ENCODE assay signal across 27 mouse cellular contexts in the genomic region with DNA sequence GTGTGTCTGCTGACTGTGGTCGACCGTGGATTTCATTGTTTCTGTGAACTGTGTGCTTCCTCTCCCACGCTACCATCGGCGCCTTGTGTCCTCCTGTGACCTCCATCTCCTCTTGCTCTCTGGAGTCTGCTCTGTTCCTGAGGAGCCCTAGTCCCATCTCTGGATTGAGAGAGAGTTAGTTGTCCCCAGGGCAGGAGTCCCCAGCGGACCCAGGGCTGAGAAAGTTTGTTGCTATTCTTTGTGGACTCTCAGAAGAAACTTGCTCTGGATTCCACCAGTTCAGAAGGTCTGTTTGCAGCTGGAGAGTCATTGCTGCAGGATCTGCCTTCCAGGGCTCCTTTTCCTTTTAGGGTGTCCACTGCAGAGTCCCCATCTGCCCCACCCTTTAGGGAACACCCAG. TPM values are rescaled to one million over a fixed set of nuclear protein-coding genes. Genes with fewer than 3 reads are reported as not detected.
DNase-seq lines count a peak whose midpoint lies in the region; ATAC-seq and TF ChIP-seq lines count a peak whose summit lies in the region.
"Had no signal": no experiment of that assay in that cellular context is flagged by ENCODE, and none has a peak within 500 bp of the region (broad histone marks: within the 10 kb centered on the region; RNA-seq: fewer than 3 reads in every experiment).

No protein-coding gene starts in this region.

- no peaks in the 10 kb centered on the region for H3K79me2 ChIP-seq in heart, adult 2 months (replicated peaks; ENCODE audit: control insufficient read depth, insufficient read depth, low read length)

- H3K4me2 ChIP-seq in kidney, embryonic 14.5 days (replicated peaks; ENCODE audit: low read depth, low read length) = no peak overlapping the region
- H3K4me2 ChIP-seq in stomach, embryonic 16.5 days (ENCODE audit: low read depth, low read length) = no peak overlapping the region
- H3K4me2 ChIP-seq: embryonic facial prominence, embryonic 13.5 days; embryonic facial prominence, embryonic 15.5 days; forebrain, embryonic 12.5 days had no signal

- TF ChIP-seq CTCF in heart, adult 2 months (IDR thresholded peaks at IDR 0.05) = no peak
- no peak for TF ChIP-seq CTCF in kidney, adult 2 months (conservative IDR thresholded peaks at IDR 0.05; ENCODE audit: insufficient read depth, insufficient read length, low read depth, low read length)
- no peak for TF ChIP-seq CTCF in small intestine, adult 2 months (IDR thresholded peaks at IDR 0.05; ENCODE audit: extremely low read depth, insufficient read length, insufficient replicate concordance, low read depth, low read length)

- H3K27ac ChIP-seq in heart, adult 2 months = no peak overlapping the region
- peak overlapping the region; percentile 24; the same call in 1 of the 2 replicates for H3K27ac ChIP-seq in kidney, adult 2 months (ENCODE audit: insufficient read depth, low read depth, low read length)
- no peak overlapping the region for H3K27ac ChIP-seq in kidney, embryonic 14.5 days (ENCODE audit: low read depth, low read length)
- H3K27ac ChIP-seq in small intestine, adult 2 months (ENCODE audit: insufficient read depth, low read depth, low read length) = peak overlapping the region; percentile 46
- no peak overlapping the region for H3K27ac ChIP-seq in stomach, embryonic 16.5 days (ENCODE audit: low read length)
- H3K27ac ChIP-seq: embryonic facial prominence, embryonic 13.5 days; embryonic facial prominence, embryonic 15.5 days; forebrain, embryonic 10.5 days; forebrain, embryonic 12.5 days had no signal

- TF ChIP-seq EP300 in heart, adult 2 months (IDR thresholded peaks at IDR 0.05; ENCODE audit: insufficient read depth, low read depth, low read length) = no peak

- no peaks in the 10 kb centered on the region for H3K9me3 ChIP-seq in kidney, embryonic 14.5 days (ENCODE audit: control insufficient read depth, low read length)
- H3K9me3 ChIP-seq in stomach, embryonic 16.5 days (replicated peaks; ENCODE audit: control insufficient read depth, low read length) = no peaks in the 10 kb centered on the region
- H3K9me3 ChIP-seq: embryonic facial prominence, embryonic 13.5 days; embryonic facial prominence, embryonic 15.5 days; forebrain, embryonic 10.5 days; forebrain, embryonic 12.5 days had no signal

- H3K9ac ChIP-seq in heart, adult 2 months (ENCODE audit: low read depth, low read length) = no peak overlapping the region
- H3K9ac ChIP-seq in kidney, embryonic 14.5 days (ENCODE audit: low read depth, low read length) = no peak overlapping the region
- 0 out of 2 replicates have a peak overlapping the region, but pooled peaks have one; percentile 2 for H3K9ac ChIP-seq in stomach, embryonic 16.5 days (ENCODE audit: low read length)
- H3K9ac ChIP-seq: embryonic facial prominence, embryonic 13.5 days; embryonic facial prominence, embryonic 15.5 days; forebrain, embryonic 12.5 days had no signal

- no peaks in the 10 kb centered on the region for H3K27me3 ChIP-seq in heart, adult 2 months (ENCODE audit: control insufficient read depth, insufficient read depth, low read length)
- H3K27me3 ChIP-seq in kidney, adult 2 months (replicated peaks; ENCODE audit: control insufficient read depth, insufficient read depth, low read length) = no peaks in the 10 kb centered on the region
- no peaks in the 10 kb centered on the region for H3K27me3 ChIP-seq in kidney, embryonic 14.5 days (ENCODE audit: control insufficient read depth, insufficient read depth, low read length)
- no peaks in the 10 kb centered on the region for H3K27me3 ChIP-seq in small intestine, adult 2 months (ENCODE audit: control insufficient read depth, insufficient read depth, low read length)
- H3K27me3 ChIP-seq in stomach, embryonic 16.5 days (ENCODE audit: control insufficient read depth, insufficient read depth, low read length) = no peaks in the 10 kb centered on the region
- H3K27me3 ChIP-seq: embryonic facial prominence, embryonic 13.5 days; embryonic facial prominence, embryonic 15.5 days; forebrain, embryonic 12.5 days had no signal

- peak; percentile 95 for DNase-seq in heart, adult 11 months
- DNase-seq in heart, adult 2 months = no peak
- DNase-seq in kidney, adult 2 months = no peak
- DNase-seq in layer of hippocampus, adult 18-20 months (ENCODE audit: low spot score in 2 of 2) = no peak
- no peak for DNase-seq in urinary bladder, postnatal 10 days (ENCODE audit: low spot score)
- DNase-seq: adrenal gland, adult 2 months; adrenal gland, postnatal 10 days; adrenal gland, postnatal 25 days; cerebellum, adult 11 months; cerebellum, adult 18-20 months; cerebellum, adult 8-10 months; cerebellum, adult 9-11 months; cerebellum, postnatal 14 days; cerebellum, postnatal 36 days; embryo, embryonic 11 days had no signal

- WGBS in heart, adult 2 months = 73% methylated on average over 6 of the region's 6 CpGs
- 63% methylated on average over 6 of the region's 6 CpGs for WGBS in kidney, adult 2 months
- WGBS in kidney, embryonic 14.5 days = 92% methylated on average over 6 of the region's 6 CpGs
- WGBS in small intestine, adult 2 months = 71% methylated on average over 6 of the region's 6 CpGs
- WGBS in stomach, embryonic 16.5 days = 85% methylated on average over 6 of the region's 6 CpGs

- ATAC-seq in kidney, embryonic 14.5 days (ENCODE audit: low FRiP score, low TSS enrichment) = no peak
- no peak for ATAC-seq in stomach, embryonic 16.5 days (ENCODE audit: insufficient read depth, low FRiP score)
- ATAC-seq: forebrain, embryonic 14.5 days had no signal

- TF ChIP-seq POLR2A in heart, adult 2 months (IDR thresholded peaks at IDR 0.05; ENCODE audit: insufficient read depth, low read depth, low read length) = no peak
- TF ChIP-seq POLR2A in kidney, adult 2 months (IDR thresholded peaks at IDR 0.05; ENCODE audit: low read depth, low read length) = no peak
- TF ChIP-seq POLR2A in small intestine, adult 2 months (IDR thresholded peaks at IDR 0.05; ENCODE audit: low read depth, low read length) = no peak

- H3K36me3 ChIP-seq in heart, adult 2 months (ENCODE audit: control insufficient read depth, insufficient read depth, low read length) = no peaks in the 10 kb centered on the region
- H3K36me3 ChIP-seq in kidney, adult 2 months (ENCODE audit: control insufficient read depth, insufficient read depth, low read length) = no peaks in the 10 kb centered on the region
- H3K36me3 ChIP-seq in kidney, embryonic 14.5 days (ENCODE audit: control insufficient read depth, insufficient read depth, low read length) = peaks cover 22% of the 10 kb centered on the region; the same call in 1 of the 2 replicates
- no peaks in the 10 kb centered on the region for H3K36me3 ChIP-seq in small intestine, adult 2 months (ENCODE audit: control insufficient read depth, insufficient read depth, low read length)
- no peaks in the 10 kb centered on the region for H3K36me3 ChIP-seq in stomach, embryonic 16.5 days (ENCODE audit: control insufficient read depth, insufficient read depth, low read length)

- intact Hi-C loops in heart, adult 2 months (cut with DNase I) = no loop called here

- H3K4me1 ChIP-seq in heart, adult 2 months (ENCODE audit: control insufficient read depth, insufficient read depth, low read length) = no peaks in the 10 kb centered on the region
- H3K4me1 ChIP-seq in kidney, adult 2 months (ENCODE audit: control insufficient read depth, insufficient read depth, low read length) = peaks cover 18% of the 10 kb centered on the region
- no peaks in the 10 kb centered on the region for H3K4me1 ChIP-seq in kidney, embryonic 14.5 days (ENCODE audit: control insufficient read depth, insufficient read depth, low read length)
- H3K4me1 ChIP-seq in small intestine, adult 2 months (ENCODE audit: control insufficient read depth, insufficient read depth, insufficient read length, low read length) = no peaks in the 10 kb centered on the region
- no peaks in the 10 kb centered on the region for H3K4me1 ChIP-seq in stomach, embryonic 16.5 days (ENCODE audit: control insufficient read depth, insufficient read depth, low read length)
- H3K4me1 ChIP-seq: embryonic facial prominence, embryonic 13.5 days; embryonic facial prominence, embryonic 15.5 days; forebrain, embryonic 10.5 days; forebrain, embryonic 12.5 days had no signal

- no peak overlapping the region for H3K4me3 ChIP-seq in heart, adult 2 months
- no peak overlapping the region for H3K4me3 ChIP-seq in kidney, adult 2 months (ENCODE audit: insufficient read depth, low read depth, low read length)
- no peak overlapping the region for H3K4me3 ChIP-seq in kidney, embryonic 14.5 days (ENCODE audit: low read length)
- no peak overlapping the region for H3K4me3 ChIP-seq in small intestine, adult 2 months (ENCODE audit: low read depth, low read length)
- H3K4me3 ChIP-seq in stomach, embryonic 16.5 days (replicated peaks; ENCODE audit: low read length) = no peak overlapping the region
- H3K4me3 ChIP-seq: embryonic facial prominence, embryonic 13.5 days; embryonic facial prominence, embryonic 15.5 days; erythroblast, embryonic 14.5 days; forebrain, embryonic 10.5 days; forebrain, embryonic 12.5 days had no signal

RNA-seq across cellular contexts. Expression of a gene that starts 4.3 kb away (rescaled TPM):
- 1 to 10 TPM; 2.8 to 3.3 TPM for total RNA-seq in heart, adult 2 months (2021)
- polyA plus RNA-seq in heart, adult 2 months (2012; rRNA removed) = 4.2 and 9.7 TPM in 2 replicates
- polyA plus RNA-seq in kidney, adult 2 months (2012; rRNA removed) = 8,481 and 8,923 TPM in 2 replicates
- polyA plus RNA-seq in kidney, embryonic 14.5 days (2014; fragmentation: Nextera tagmentation; extraction: Ambion mirVana) = 137 and 153 TPM in 2 replicates
- polyA plus RNA-seq in small intestine, adult 2 months (2012; rRNA removed) = 2.3 and 4.6 TPM in 2 replicates
- polyA plus RNA-seq in stomach, embryonic 16.5 days (2015; fragmentation: Nextera tagmentation; extraction: Ambion mirVana) = 2.0 and 2.5 TPM in 2 replicates
- total RNA-seq in layer of hippocampus, adult 18-20 months (2021) = 1 to 10 TPM; 7.8 to 8.0 TPM
- total RNA-seq: MEL had no signal
- polyA plus RNA-seq: C2C12; erythroblast, embryonic 14.5 days had no signal

RNA-seq across cellular contexts. Expression of a gene that starts 25.2 kb away (rescaled TPM):
- 10 to 100 TPM; 13.8 to 14.2 TPM for total RNA-seq in heart, adult 2 months (2021)
- polyA plus RNA-seq in heart, adult 2 months (2012; rRNA removed) = 40.8 and 51.2 TPM in 2 replicates
- polyA plus RNA-seq in kidney, adult 2 months (2012; rRNA removed) = 16.3 and 20.3 TPM in 2 replicates
- 139 and 156 TPM in 2 replicates for polyA plus RNA-seq in kidney, embryonic 14.5 days (2014; fragmentation: Nextera tagmentation; extraction: Ambion mirVana)
- polyA plus RNA-seq in small intestine, adult 2 months (2012; rRNA removed) = 18.9 and 20.6 TPM in 2 replicates
- 63.1 and 66.3 TPM in 2 replicates for polyA plus RNA-seq in stomach, embryonic 16.5 days (2015; fragmentation: Nextera tagmentation; extraction: Ambion mirVana)
- total RNA-seq in layer of hippocampus, adult 18-20 months (2021) = 100 to 1,000 TPM in 1 of 2 experiments, 10 to 100 TPM in 1; 81.1 to 111 TPM
- total RNA-seq: common myeloid progenitor, adult 5-6 weeks; MEL had no signal
- polyA plus RNA-seq: C2C12; erythroblast, embryonic 14.5 days had no signal

RNA-seq across cellular contexts. Expression of a gene that starts 31.2 kb away (rescaled TPM):
- total RNA-seq in heart, adult 2 months (2021) = not detected
- 0.03 and 0.14 TPM in 2 replicates for polyA plus RNA-seq in heart, adult 2 months (2012; rRNA removed)
- 0.43 and 0.80 TPM in 2 replicates for polyA plus RNA-seq in kidney, adult 2 months (2012; rRNA removed)
- polyA plus RNA-seq in kidney, embryonic 14.5 days (2014; fragmentation: Nextera tagmentation; extraction: Ambion mirVana) = 0.14 and 0.23 TPM in 2 replicates
- 0.48 and 0.62 TPM in 2 replicates for polyA plus RNA-seq in small intestine, adult 2 months (2012; rRNA removed)
- 0.30 and 0.35 TPM in 2 replicates for polyA plus RNA-seq in stomach, embryonic 16.5 days (2015; fragmentation: Nextera tagmentation; extraction: Ambion mirVana)
- 10 to 100 TPM; 81.6 to 85.3 TPM for total RNA-seq in layer of hippocampus, adult 18-20 months (2021)
- total RNA-seq: common myeloid progenitor, adult 5-6 weeks; MEL had no signal
- polyA plus RNA-seq: C2C12; erythroblast, embryonic 14.5 days had no signal

Comparison
In these comparisons a context has a peak if more than half of its experiments do, and no peak if none do; other contexts are left out.
1. H3K27ac ChIP-seq: peak in kidney, adult 2 months (single experiment) and small intestine, adult 2 months (single experiment); none in heart, adult 2 months (single experiment), kidney, embryonic 14.5 days (single experiment) and stomach, embryonic 16.5 days (single experiment).
2. RNA of a gene that starts 4.3 kb away (polyA plus RNA-seq): 8,481 to 8,923 TPM in kidney, adult 2 months; 137 to 153 TPM in kidney, embryonic 14.5 days, 4.2 to 9.7 TPM in heart, adult 2 months, 2.3 to 4.6 TPM in small intestine, adult 2 months and 2.0 to 2.5 TPM in stomach, embryonic 16.5 days; every median in the first group is over 10 times any median in the second.